Mouse (Mus musculus) CH12.LX (cell line): ENCODE results near the gene Otogl.

Experiments
- CHD2 ChIP-seq: IDR thresholded peaks from 2 replicates; pipeline ENCODE4 v1.6.1; 2011; ENCODE audit warnings: low read length, improper control_type of control experiment
- CTCF ChIP-seq, 2 experiments: IDR thresholded peaks in 1 of 2; conservative IDR thresholded peaks in 1 of 2; 2 replicates each; pipeline ENCODE4 v1.5.1; 2011 to 2012; ENCODE audit warnings: low read depth in 2 of 2, low read length in 2 of 2, improper control_type of control experiment in 1 of 2, inconsistent platforms in 1 of 2, mild to moderate bottlenecking in 1 of 2, moderate library complexity in 1 of 2
- EP300 ChIP-seq: IDR thresholded peaks from 2 replicates; pipeline ENCODE4 v1.6.1; 2011; ENCODE audit warnings: low read length, improper control_type of control experiment
- GABPA ChIP-seq: IDR thresholded peaks from 2 replicates; pipeline ENCODE4 v1.6.1; 2012; ENCODE audit warnings: low read depth, low read length, improper control_type of control experiment, inconsistent platforms; ENCODE audit not compliant: insufficient replicate concordance
- HCFC1 ChIP-seq: IDR thresholded peaks from 2 replicates; pipeline ENCODE4 v1.6.1; 2012; ENCODE audit warnings: low read depth, mild to moderate bottlenecking, inconsistent platforms, low read length, improper control_type of control experiment
- IRF4 ChIP-seq: IDR thresholded peaks from 2 replicates; pipeline ENCODE4 v1.6.1; 2014; ENCODE audit warnings: low read depth, mild to moderate bottlenecking, inconsistent platforms, low read length, improper control_type of control experiment
- MAX ChIP-seq: IDR thresholded peaks from 2 replicates; pipeline ENCODE4 v1.6.1; 2011; ENCODE audit warnings: low read length, improper control_type of control experiment
- MAZ ChIP-seq: IDR thresholded peaks from 2 replicates; pipeline ENCODE4 v1.6.1; 2012; ENCODE audit warnings: low read depth, mild to moderate bottlenecking, inconsistent platforms, low read length, improper control_type of control experiment, moderate library complexity
- MXI1 ChIP-seq: IDR thresholded peaks from 2 replicates; pipeline ENCODE4 v1.6.1; 2011; ENCODE audit warnings: mild to moderate bottlenecking, low read depth, low read length, improper control_type of control experiment
- POLR2A ChIP-seq: IDR thresholded peaks from 2 replicates; pipeline ENCODE4 v1.6.1; 2011; ENCODE audit warnings: low read depth, mild to moderate bottlenecking, improper control_type of control experiment, low read length
- RCOR1 ChIP-seq: conservative IDR thresholded peaks from 2 replicates; pipeline ENCODE4 v1.6.1; 2012; ENCODE audit warnings: low read depth, mild to moderate bottlenecking, inconsistent platforms, low read length, improper control_type of control experiment
- SIN3A ChIP-seq: IDR thresholded peaks from 2 replicates; pipeline ENCODE4 v1.6.1; 2012; ENCODE audit warnings: low read length, improper control_type of control experiment, inconsistent platforms
- TBP ChIP-seq: conservative IDR thresholded peaks from 2 replicates; pipeline ENCODE4 v1.6.1; 2011; ENCODE audit warnings: low read depth, low read length, improper control_type of control experiment
- ZNF384 ChIP-seq: IDR thresholded peaks from 2 replicates; pipeline ENCODE4 v1.6.1; 2012; ENCODE audit warnings: low read depth, low read length, improper control_type of control experiment, inconsistent platforms

DNA sequence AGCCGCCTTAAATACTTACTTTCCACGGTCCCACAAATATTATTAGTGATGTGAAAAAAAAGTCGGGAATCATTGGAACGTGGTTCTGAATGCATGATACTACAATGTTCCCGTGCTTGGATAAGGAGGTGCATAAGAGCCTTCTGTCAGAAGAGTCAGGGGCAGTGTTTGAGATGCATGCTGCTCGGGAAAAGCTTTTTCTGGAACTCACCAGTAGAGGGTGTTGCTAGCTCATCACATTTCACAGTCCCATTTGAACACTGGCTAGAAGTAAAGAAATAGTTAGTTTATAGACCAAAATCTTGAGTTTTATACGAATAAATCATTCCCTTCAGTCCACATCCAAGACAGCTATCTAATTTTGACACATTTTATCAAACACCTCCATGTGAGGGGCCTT is 53.2 kb downstream of the Otogl start:
- TF ChIP-seq MAX: no peak
- TF ChIP-seq CHD2: no peak
- no peak for TF ChIP-seq MAZ
- peak; percentile 74 to 78 for TF ChIP-seq CTCF (conservative IDR thresholded peaks at IDR 0.05 in 1 of 2, IDR thresholded peaks at IDR 0.05 in 1 of 2; ENCODE audit: low read depth in 2 of 2, low read length in 2 of 2)
- TF ChIP-seq POLR2A: no peak
- no peak for TF ChIP-seq ZNF384
- TF ChIP-seq MXI1: no peak
- no peak for TF ChIP-seq SIN3A
- TF ChIP-seq TBP: no peak
- no peak for TF ChIP-seq IRF4
- TF ChIP-seq GABPA: no peak
- TF ChIP-seq HCFC1: no peak
- TF ChIP-seq EP300: no peak
- TF ChIP-seq RCOR1: no peak
